Mouse (Mus musculus) embryonic facial prominence, embryonic 15.5 days (tissue): Measurements from ENCODE around the gene Dapp1. TPM values are rescaled to one million over a fixed set of nuclear protein-coding genes. Genes with fewer than 3 reads are reported as not detected.

Source experiments
- ATAC-seq: fragments of 200-750 bp; cut with Nextera tagmentation; 2 replicates; pipeline ENCODE4 v1.8.0; 2017; ENCODE audit warnings: low read depth, moderate TSS enrichment; ENCODE audit not compliant: insufficient number of reproducible peaks, low FRiP score, low TSS enrichment
- H3K27ac ChIP-seq: fragments of 300-500 bp; sonication (generic); replicated peaks from 2 replicates; pipeline ENCODE4 v1.5.1; 2015; ENCODE audit warnings: mild to moderate bottlenecking, inconsistent platforms
- H3K27me3 ChIP-seq: fragments of 300-500 bp; sonication (generic); 2 replicates; pipeline ENCODE4 v1.6.1; 2015; ENCODE audit warnings: inconsistent platforms
- H3K36me3 ChIP-seq: fragments of 300-500 bp; sonication (generic); 2 replicates; pipeline ENCODE4 v1.6.1; 2015; ENCODE audit warnings: mild to moderate bottlenecking, inconsistent platforms
- H3K4me1 ChIP-seq: fragments of 300-500 bp; sonication (generic); 2 replicates; pipeline ENCODE4 v1.6.1; 2015; ENCODE audit warnings: inconsistent platforms
- H3K4me2 ChIP-seq: fragments of 300-500 bp; sonication (generic); replicated peaks from 2 replicates; pipeline ENCODE4 v1.6.1; 2015; ENCODE audit warnings: mild to moderate bottlenecking, inconsistent platforms
- H3K4me3 ChIP-seq: fragments of 300-500 bp; sonication (generic); replicated peaks from 2 replicates; pipeline ENCODE4 v1.5.1; 2015; ENCODE audit warnings: mild to moderate bottlenecking, inconsistent platforms
- H3K9ac ChIP-seq: fragments of 300-500 bp; sonication (generic); 2 replicates; pipeline ENCODE4 v1.6.1; 2015; ENCODE audit warnings: inconsistent platforms
- H3K9me3 ChIP-seq: fragments of 300-500 bp; sonication (generic); replicated peaks from 2 replicates; pipeline ENCODE4 v1.6.1; 2016; ENCODE audit warnings: inconsistent platforms
- WGBS: fragments of 180-500 bp; shearing (Covaris S2); methylation state at CpG from one replicate; pipeline ENCODE4 v1.1.7; 2015; 5-methylcytosine and 5-hydroxymethylcytosine counted together
- polyA plus RNA-seq: library from polyadenylated mRNA; unstranded; fragments of >200 nt; fragmentation: Nextera tagmentation; extraction: Ambion mirVana; gene quantifications from 2 replicates; pipeline ENCODE4 v1.2.1, GENCODE M21; 2015

Gene Dapp1
- polyA plus RNA-seq, 1 experiment from 2014 or later: 15.9 TPM

DNA sequence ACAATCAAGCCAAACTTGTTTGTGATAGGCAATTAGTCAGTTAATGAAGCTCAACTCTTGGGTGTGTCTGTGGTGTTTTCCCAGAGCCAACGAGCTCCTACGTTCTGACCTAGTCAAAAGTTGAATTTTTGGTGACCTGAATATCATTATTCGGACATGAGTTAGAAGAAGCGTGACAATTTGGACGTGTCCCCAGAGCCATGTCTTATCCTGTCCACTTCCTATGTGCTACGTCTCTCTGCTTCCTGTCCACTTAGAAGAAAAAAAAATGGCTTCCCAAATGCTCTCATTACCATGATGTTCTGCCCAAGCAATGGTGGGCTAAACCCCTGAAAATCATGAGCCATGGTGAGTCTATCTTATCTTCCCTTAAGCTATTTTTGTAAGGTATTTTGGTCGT, 21.9 kb upstream of the Dapp1 start:
- H3K27me3 ChIP-seq: no peaks in the 10 kb centered on the region
- WGBS: 81% methylated on average over 7 of the region's 7 CpGs
- no peak overlapping the region for H3K4me3 ChIP-seq
- H3K4me2 ChIP-seq: no peak overlapping the region
- ATAC-seq: no peak
- H3K27ac ChIP-seq: no peak overlapping the region
- H3K9ac ChIP-seq: no peak overlapping the region
- no peaks in the 10 kb centered on the region for H3K36me3 ChIP-seq
- H3K4me1 ChIP-seq: 0 out of 2 replicates have a peak, but pooled peaks cover 12% of the 10 kb centered on the region
- no peaks in the 10 kb centered on the region for H3K9me3 ChIP-seq

DNA sequence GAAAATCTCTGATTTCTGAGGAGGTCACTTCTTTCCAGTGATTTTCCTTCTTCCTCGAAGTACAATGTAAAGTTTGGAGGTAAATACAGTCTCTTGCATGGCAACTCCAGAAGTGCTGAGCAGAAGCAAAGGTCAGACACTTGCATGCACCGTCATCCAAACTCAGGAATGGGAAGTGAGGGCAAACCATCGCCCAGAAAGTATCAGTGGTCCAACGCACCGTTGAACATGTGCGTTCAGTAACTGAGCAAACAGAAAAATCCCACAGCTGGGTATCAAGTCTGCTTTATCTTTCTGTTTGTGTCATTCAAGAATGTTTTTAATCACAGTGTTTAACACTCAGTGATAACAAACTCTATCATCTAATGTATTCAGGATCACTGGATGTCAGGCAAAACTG, 21.2 kb upstream of the Dapp1 start:
- Histone ChIP-seq H3K27ac (no peak overlapping the region), H3K4me2 (no peak overlapping the region), H3K27me3 (no peaks in the 10 kb centered on the region), H3K4me3 (no peak overlapping the region), H3K9me3 (no peaks in the 10 kb centered on the region), H3K9ac (no peak overlapping the region), H3K4me1 (0 out of 2 replicates have a peak, but pooled peaks cover 12% of the 10 kb centered on the region), H3K36me3 (no peaks in the 10 kb centered on the region)
- ATAC-seq: no peak
- WGBS: 78% methylated on average over 6 of the region's 6 CpGs

GRCm38 (mm10) chr3:138001865-138002264, 20.5 kb upstream of the Dapp1 start:
- no peak overlapping the region for H3K4me3 ChIP-seq
- no peak overlapping the region for H3K4me2 ChIP-seq
- no peak for ATAC-seq
- 66% methylated on average over 4 of the region's 4 CpGs for WGBS
- H3K9ac ChIP-seq: no peak overlapping the region
- H3K27me3 ChIP-seq: no peaks in the 10 kb centered on the region
- H3K27ac ChIP-seq: no peak overlapping the region
- no peaks in the 10 kb centered on the region for H3K9me3 ChIP-seq
- no peaks in the 10 kb centered on the region for H3K36me3 ChIP-seq
- H3K4me1 ChIP-seq: 0 out of 2 replicates have a peak, but pooled peaks cover 12% of the 10 kb centered on the region

DNA sequence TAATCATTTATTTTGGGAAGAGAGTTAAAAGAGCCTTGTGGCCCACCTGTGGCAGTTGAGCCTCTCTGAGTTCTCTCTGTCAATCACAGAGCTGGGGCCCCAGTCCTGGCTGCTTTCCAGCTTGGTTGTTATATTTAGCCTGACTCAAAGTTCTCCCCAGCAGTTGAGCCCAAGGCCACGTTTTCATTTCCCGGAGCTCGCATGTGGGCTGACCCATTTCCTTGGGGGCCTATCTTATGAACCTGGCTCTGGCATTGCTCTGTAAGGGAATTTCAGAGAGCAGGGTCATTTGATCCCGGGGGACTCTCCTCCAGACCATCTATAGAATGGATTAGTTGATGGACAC, 19.4 kb upstream of the Dapp1 start:
- no peaks in the 10 kb centered on the region for H3K9me3 ChIP-seq
- no peaks in the 10 kb centered on the region for H3K27me3 ChIP-seq
- 25% methylated on average over 4 of the region's 4 CpGs for WGBS
- no peaks in the 10 kb centered on the region for H3K36me3 ChIP-seq
- H3K4me1 ChIP-seq: 0 out of 2 replicates have a peak, but pooled peaks cover 7% of the 10 kb centered on the region
- no peak for ATAC-seq
- H3K9ac ChIP-seq: no peak overlapping the region
- H3K4me3 ChIP-seq: no peak overlapping the region
- H3K4me2 ChIP-seq: no peak overlapping the region
- H3K27ac ChIP-seq: no peak overlapping the region

DNA sequence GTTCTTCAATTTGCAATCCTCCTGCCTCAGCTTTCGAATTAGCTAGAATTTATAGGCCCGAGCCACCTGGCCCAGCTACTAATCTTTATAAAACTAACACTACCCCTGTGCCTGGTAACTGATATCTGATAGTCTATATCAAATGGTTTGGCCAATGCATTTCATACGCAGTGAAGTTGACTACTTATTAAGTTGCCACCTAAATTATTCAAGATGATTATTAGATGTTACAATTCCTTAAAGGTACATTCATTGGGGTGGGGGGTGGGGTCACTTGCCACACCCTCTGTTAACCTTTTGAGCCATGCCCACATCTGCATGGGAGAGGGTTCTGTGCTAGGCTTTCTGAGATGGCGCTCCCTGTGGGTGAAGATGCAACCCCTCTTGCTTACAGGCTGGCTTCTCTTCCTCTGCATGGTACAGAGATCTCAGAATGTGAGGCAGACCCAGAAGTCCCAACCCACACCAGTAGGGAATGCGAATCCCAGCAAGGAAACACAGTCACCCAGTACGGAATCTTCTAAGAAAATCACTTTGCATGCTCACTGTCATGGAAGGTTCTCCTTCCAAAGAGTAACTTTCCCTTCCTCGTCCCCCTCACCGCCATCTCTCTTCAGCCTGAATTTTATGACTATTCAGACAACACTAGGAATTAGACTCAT, 18.8 kb upstream of the Dapp1 start:
- Histone ChIP-seq H3K4me3 (no peak overlapping the region), H3K9me3 (no peaks in the 10 kb centered on the region), H3K36me3 (no peaks in the 10 kb centered on the region), H3K4me2 (no peak overlapping the region), H3K9ac (no peak overlapping the region), H3K4me1 (0 out of 2 replicates have a peak, but pooled peaks cover 7% of the 10 kb centered on the region), H3K27ac (no peak overlapping the region), H3K27me3 (no peaks in the 10 kb centered on the region)
- WGBS: 85% methylated on average over 8 of the region's 8 CpGs
- ATAC-seq: no peak

- Histone ChIP-seq H3K4me1 (0 out of 2 replicates have a peak, but pooled peaks cover 7% of the 10 kb centered on the region), H3K4me3 (no peak overlapping the region), H3K27ac (no peak overlapping the region), H3K9ac (no peak overlapping the region), H3K9me3 (no peaks in the 10 kb centered on the region), H3K27me3 (no peaks in the 10 kb centered on the region), H3K36me3 (no peaks in the 10 kb centered on the region), H3K4me2 (no peak overlapping the region)
- 78% methylated on average over 9 of the region's 9 CpGs for WGBS
- no peak for ATAC-seq
These were observed 18.0 kb upstream of the Dapp1 start for GRCm38 (mm10) chr3:137999224-137999790.

DNA sequence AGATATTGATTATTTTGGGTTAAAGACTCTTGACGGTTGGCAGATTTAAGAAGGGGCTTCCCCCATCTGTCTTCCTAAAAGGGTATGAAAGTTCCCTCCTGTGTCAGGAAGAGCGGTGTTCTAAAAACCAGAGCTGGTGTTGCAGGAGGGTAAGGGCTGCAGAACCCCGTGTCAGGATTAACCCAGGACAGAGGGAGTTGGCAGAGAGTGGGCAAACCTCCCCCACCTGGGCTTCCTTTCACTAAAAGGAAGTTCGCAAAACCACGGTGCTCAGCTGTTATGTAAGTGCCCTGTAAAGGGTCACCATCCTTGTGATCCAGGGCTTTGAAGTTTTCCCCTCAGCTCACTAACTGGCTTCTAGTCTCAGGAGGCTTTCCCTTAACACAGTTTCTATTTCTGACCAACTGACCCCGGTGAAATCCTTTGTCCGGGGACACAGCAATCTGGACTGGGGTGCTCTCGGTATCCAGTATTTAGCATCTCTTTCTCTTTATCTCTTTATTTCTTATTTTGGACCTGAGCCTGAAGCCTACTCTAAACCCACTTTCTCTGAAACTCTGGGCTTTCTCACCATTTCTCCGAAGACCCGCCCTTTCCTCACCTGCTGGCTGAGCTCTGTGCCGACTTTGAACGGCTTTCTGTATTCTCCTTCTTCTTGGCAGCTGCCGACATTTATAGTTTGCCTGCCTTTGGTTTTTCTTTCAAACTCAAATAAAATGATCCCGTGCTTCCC, 17.3 kb upstream of the Dapp1 start:
- H3K4me1 ChIP-seq: 0 out of 2 replicates have a peak, but pooled peaks cover 7% of the 10 kb centered on the region
- H3K9ac ChIP-seq: no peak overlapping the region
- H3K27me3 ChIP-seq: no peaks in the 10 kb centered on the region
- no peaks in the 10 kb centered on the region for H3K36me3 ChIP-seq
- H3K27ac ChIP-seq: 0 out of 2 replicates have a peak overlapping the region, but pooled peaks have one; percentile 7
- WGBS: 70% methylated on average over 14 of the region's 14 CpGs
- no peak for ATAC-seq
- no peak overlapping the region for H3K4me3 ChIP-seq
- no peak overlapping the region for H3K4me2 ChIP-seq
- H3K9me3 ChIP-seq: no peaks in the 10 kb centered on the region

DNA sequence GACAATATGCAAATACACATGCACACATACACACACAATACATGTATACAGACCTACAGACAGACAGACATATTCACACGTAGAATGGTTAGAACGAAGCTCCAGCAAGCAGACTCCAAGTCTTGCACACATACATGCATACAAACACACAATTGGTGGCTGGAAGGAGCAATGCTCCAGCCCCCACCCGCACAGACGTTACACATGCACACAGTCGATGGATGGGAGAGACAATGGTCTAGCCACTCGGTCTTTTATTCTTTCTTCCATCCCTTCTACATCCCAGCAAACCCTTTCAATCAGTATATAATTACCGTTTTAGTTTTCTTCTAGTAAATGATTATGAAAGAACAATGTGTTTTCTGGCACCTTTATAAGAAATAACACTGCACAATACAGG, 14.1 kb upstream of the Dapp1 start:
- H3K9ac ChIP-seq: no peak overlapping the region
- H3K27ac ChIP-seq: no peak overlapping the region
- H3K4me3 ChIP-seq: no peak overlapping the region
- no peaks in the 10 kb centered on the region for H3K9me3 ChIP-seq
- H3K27me3 ChIP-seq: no peaks in the 10 kb centered on the region
- WGBS: 81% methylated on average over 7 of the region's 7 CpGs
- ATAC-seq: no peak
- H3K4me2 ChIP-seq: no peak overlapping the region
- H3K4me1 ChIP-seq: no peaks in the 10 kb centered on the region
- H3K36me3 ChIP-seq: no peaks in the 10 kb centered on the region

GRCm38 (mm10) chr3:137994196-137994595, 12.9 kb upstream of the Dapp1 start:
- no peaks in the 10 kb centered on the region for H3K27me3 ChIP-seq
- H3K9ac ChIP-seq: no peak overlapping the region
- no peaks in the 10 kb centered on the region for H3K9me3 ChIP-seq
- no peak overlapping the region for H3K4me3 ChIP-seq
- H3K27ac ChIP-seq: no peak overlapping the region
- 87% methylated on average over 2 of the region's 2 CpGs for WGBS
- ATAC-seq: no peak
- H3K4me2 ChIP-seq: no peak overlapping the region
- no peaks in the 10 kb centered on the region for H3K4me1 ChIP-seq
- no peaks in the 10 kb centered on the region for H3K36me3 ChIP-seq

DNA sequence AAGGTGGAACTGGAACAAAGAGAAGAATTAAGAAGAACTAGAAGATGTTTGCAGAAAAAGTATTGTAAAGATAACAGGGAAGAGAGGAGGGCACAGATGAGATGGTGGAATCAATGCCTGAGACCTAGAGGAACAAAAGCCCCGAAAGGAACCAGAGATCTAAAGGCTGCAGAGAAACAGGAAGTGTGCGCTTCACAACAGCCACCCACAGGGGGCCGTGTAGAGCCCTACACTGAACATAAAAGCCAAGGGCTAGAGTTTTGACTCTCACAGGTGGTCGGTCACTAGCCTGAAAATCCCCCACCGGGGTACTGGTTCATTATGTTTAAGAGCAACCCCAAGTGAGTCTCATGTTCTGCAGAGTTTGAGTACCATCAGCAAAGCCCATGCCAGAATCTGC, 11.0 kb upstream of the Dapp1 start:
- Histone ChIP-seq H3K4me3 (no peak overlapping the region), H3K9me3 (no peaks in the 10 kb centered on the region), H3K36me3 (no peaks in the 10 kb centered on the region), H3K27me3 (no peaks in the 10 kb centered on the region), H3K4me1 (no peaks in the 10 kb centered on the region), H3K27ac (no peak overlapping the region), H3K4me2 (no peak overlapping the region), H3K9ac (no peak overlapping the region)
- WGBS: 71% methylated on average over 5 of the region's 5 CpGs
- ATAC-seq: no peak

DNA sequence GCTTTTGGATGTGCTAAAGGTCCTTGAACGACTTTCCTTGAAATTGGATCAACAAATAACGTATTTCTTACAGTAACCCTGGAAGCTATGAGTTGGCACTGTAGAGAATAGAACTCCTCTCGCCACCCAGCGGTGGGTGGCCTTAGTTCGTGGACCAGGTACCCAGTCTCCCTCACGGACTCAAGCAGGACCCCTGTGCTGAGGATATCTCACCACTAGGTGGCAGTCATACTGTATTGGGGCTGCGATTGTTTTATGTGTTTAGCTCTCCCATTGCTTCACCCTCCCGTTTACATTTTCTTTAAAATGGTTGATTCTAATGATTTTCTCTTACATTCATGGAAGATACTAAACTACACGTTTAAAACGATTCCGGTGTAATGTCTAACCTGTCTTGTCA, 9.8 kb upstream of the Dapp1 start:
- Histone ChIP-seq H3K9me3 (no peaks in the 10 kb centered on the region), H3K4me2 (no peak overlapping the region), H3K36me3 (no peaks in the 10 kb centered on the region), H3K4me3 (no peak overlapping the region), H3K4me1 (no peaks in the 10 kb centered on the region), H3K27ac (no peak overlapping the region), H3K27me3 (no peaks in the 10 kb centered on the region), H3K9ac (no peak overlapping the region)
- ATAC-seq: peak; percentile 69; the same call in 1 of the 2 replicates
- WGBS: 15% methylated on average over 11 of the region's 11 CpGs
